Mouse (Mus musculus) olfactory bulb, adult 2 months (tissue): ENCODE measurements around the gene Gm45785.

ENCODE experiments used
- CTCF ChIP-seq: fragments of 200-500 bp; IDR thresholded peaks from 2 replicates; pipeline ENCODE4 v1.5.1; 2012; ENCODE audit warnings: low read depth, mild to moderate bottlenecking, low read length, moderate library complexity; ENCODE audit not compliant: insufficient read depth
- POLR2A ChIP-seq: fragments of 200-500 bp; IDR thresholded peaks from 2 replicates; pipeline ENCODE4 v1.6.1; 2012; ENCODE audit warnings: mild to moderate bottlenecking, low read depth, low read length, moderate library complexity; ENCODE audit not compliant: insufficient read depth

GRCm38 (mm10) chr7:140855181-140855580, 950 bp downstream of the Gm45785 start:
- TF ChIP-seq CTCF (no peak), POLR2A (no peak)
